Mouse (Mus musculus): Measurements from ENCODE around the gene Tas1r2.

Gene Tas1r2

GRCm38 (mm10) chr4:139710467-139711334 lies 57.4 kb downstream of the Tas1r2 start:
- no peak for DNase-seq (ENCODE audit: low spot score)

GRCm38 (mm10) chr4:139715241-139715932 lies 62.0 kb downstream of the Tas1r2 start:
- no peak for DNase-seq (ENCODE audit: low spot score)

- no peak for DNase-seq (ENCODE audit: low spot score)
Measured at GRCm38 (mm10) chr4:139716477-139717169, 63.3 kb downstream of the Tas1r2 start.

GRCm38 (mm10) chr4:139718978-139719377 lies 65.6 kb downstream of the Tas1r2 start:
- DNase-seq (ENCODE audit: low spot score), result no peak

All from ovary, postnatal 10 days (tissue).